14 mouse cellular contexts compared by ENCODE assay signal in genomic region chr17:65703527-65704391, GRCm38 (mm10).
A peak's percentile ranks its signal among the peaks of the same experiment; 100 is the strongest.
DNase-seq lines count a peak whose midpoint lies in the region; TF ChIP-seq lines count a peak whose summit lies in the region.
"Had no signal": no experiment of that assay in that cellular context is flagged by ENCODE, and none has a peak within 500 bp of the region (broad histone marks: within the 10 kb centered on the region; RNA-seq: fewer than 3 reads in every experiment).

No protein-coding gene starts in this region.

- no peaks in the 10 kb centered on the region for H3K36me3 ChIP-seq in heart, embryonic 10.5 days
- H3K36me3 ChIP-seq: liver, embryonic 13.5 days; midbrain, embryonic 12.5 days; neural tube, embryonic 12.5 days had no signal

- TF ChIP-seq CTCF in left cerebral cortex, adult 2 months (IDR thresholded peaks at IDR 0.05) = no peak

- 76% methylated on average over 13 of the region's 13 CpGs for WGBS in heart, embryonic 10.5 days

- H3K4me3 ChIP-seq in heart, embryonic 10.5 days = no peak overlapping the region
- H3K4me3 ChIP-seq in left cerebral cortex, adult 2 months = no peak overlapping the region
- H3K4me3 ChIP-seq: liver, embryonic 13.5 days; midbrain, embryonic 12.5 days; neural tube, embryonic 12.5 days had no signal

- H3K27me3 ChIP-seq in heart, embryonic 10.5 days (ENCODE audit: insufficient read depth, poor library complexity, severe bottlenecking) = no peaks in the 10 kb centered on the region
- H3K27me3 ChIP-seq: CH12.LX; liver, embryonic 13.5 days; midbrain, embryonic 12.5 days; neural tube, embryonic 12.5 days had no signal

- DNase-seq in heart, embryonic 10.5 days (ENCODE audit: low spot score) = peak; percentile 70
- DNase-seq in heart, postnatal 14 days = no peak
- DNase-seq in ovary, adult 18-20 months (ENCODE audit: low spot score) = peak; percentile 34
- no peak for DNase-seq in ovary, postnatal 14 days (ENCODE audit: low spot score)
- peak; percentile 76 for DNase-seq in NIH3T3 (ENCODE audit: low read depth)
- DNase-seq in urinary bladder, postnatal 4 days (ENCODE audit: low spot score in 2 of 2) = no peak
- DNase-seq in left cerebral cortex, adult 2 months (ENCODE audit: extremely low spot score in 1 of 2, low spot score in 2 of 2) = no peak
- DNase-seq: cerebellum, postnatal 10 days; layer of hippocampus, adult 9-11 months; liver, embryonic 13.5 days; lung, postnatal 4 days had no signal

- H3K4me1 ChIP-seq in heart, embryonic 10.5 days = peaks cover 15% of the 10 kb centered on the region
- H3K4me1 ChIP-seq: liver, embryonic 13.5 days had no signal

- intact Hi-C loops in heart, postnatal 14 days (cut with DNase I) = loop anchor here (10.0 kb wide), 1 partner anchor 401 kb away; the partner anchor contains the start of gene Ndufv2
- intact Hi-C loops in left cerebral cortex, adult 2 months (cut with DNase I) = loop anchor here (5.0 kb wide), 1 partner anchor 91 kb away; the partner anchor contains the start of gene Vapa

- no peak overlapping the region for H3K27ac ChIP-seq in heart, embryonic 10.5 days
- no peak overlapping the region for H3K27ac ChIP-seq in left cerebral cortex, adult 2 months
- H3K27ac ChIP-seq: liver, embryonic 13.5 days; neural tube, embryonic 12.5 days had no signal

- H3K9me3 ChIP-seq in heart, embryonic 10.5 days = no peaks in the 10 kb centered on the region
- H3K9me3 ChIP-seq: liver, embryonic 13.5 days; midbrain, embryonic 12.5 days; neural tube, embryonic 12.5 days had no signal

Comparison
In these comparisons a context has a peak if more than half of its experiments do, and no peak if none do; other contexts are left out.
1. DNase-seq: peak in heart, embryonic 10.5 days (single experiment), ovary, adult 18-20 months (single experiment) and NIH3T3 (single experiment); none in heart, postnatal 14 days (0 of 2), ovary, postnatal 14 days (single experiment), urinary bladder, postnatal 4 days (0 of 2) and left cerebral cortex, adult 2 months (0 of 2).